Mouse (Mus musculus) bone marrow, adult 2 months (tissue): ENCODE measurements around the gene Galt.

Experiments used
- CTCF ChIP-seq: fragments of 200-500 bp; IDR thresholded peaks from 2 replicates; pipeline ENCODE4 v1.5.1; 2011; ENCODE audit warnings: low read length, control low read depth; ENCODE audit not compliant: control insufficient read depth, insufficient read depth
- POLR2A ChIP-seq: fragments of 200-500 bp; IDR thresholded peaks from 2 replicates; pipeline ENCODE4 v1.6.1; 2011; ENCODE audit warnings: low read depth, mild to moderate bottlenecking, control low read depth, low read length, borderline replicate concordance; ENCODE audit not compliant: control insufficient read depth

GRCm38 (mm10) chr4:41758021-41758420, 3.0 kb downstream of the Galt start:
- TF ChIP-seq CTCF (no peak), POLR2A (no peak)
